Mouse (Mus musculus): ENCODE measurements around the gene Plekhh2.

GRCm38 (mm10) chr17:84492255-84492880, 19.3 kb upstream of the Plekhh2 start:
- TF ChIP-seq POLR2A (IDR thresholded peaks at IDR 0.05; ENCODE audit: borderline replicate concordance, low read depth, low read length) (no peak), CTCF (IDR thresholded peaks at IDR 0.05; ENCODE audit: low read depth, low read length) (no peak)

Measured in bone marrow macrophage, adult 2 months (primary cell).